Mouse (Mus musculus) large intestine, adult 2 months (tissue): ENCODE measurements at regions not wholly inside any gene's neighbourhood (a gene's known extent, or its start where the extent isn't known, plus 50 kb on each side); places are given as distances from the start of the nearest gene placed in this dataset.

Experiments used
- DNase-seq: peaks from one replicate; pipeline ENCODE4 v3.0.0-alpha.2; 2012; ENCODE audit warnings: low read depth, low spot score
- WGBS: fragments of 180-500 bp; shearing (Covaris S2); methylation state at CpG from one replicate; pipeline ENCODE4 v1.1.7; 2018; 5-methylcytosine and 5-hydroxymethylcytosine counted together

GRCm38 (mm10) chr13:84878178-84878849 is 310.9 kb upstream of the Ccnh start:
- 71% methylated on average over 1 of the region's 1 CpGs for WGBS
- no peak for DNase-seq

- 77% methylated on average over 6 of the region's 6 CpGs for WGBS
- no peak for DNase-seq
These were observed 283.7 kb upstream of the Ccnh start for GRCm38 (mm10) chr13:84905347-84905981.

- DNase-seq: no peak
- 61% methylated on average over 3 of the region's 3 CpGs for WGBS
These were observed 283.2 kb upstream of the Ccnh start for GRCm38 (mm10) chr13:84905994-84906393.

GRCm38 (mm10) chr13:84931271-84931670 is 257.9 kb upstream of the Ccnh start:
- 70% methylated on average over 1 of the region's 1 CpGs for WGBS
- no peak for DNase-seq

- WGBS: 70% methylated on average over 1 of the region's 1 CpGs
- no peak for DNase-seq
These were observed 253.6 kb upstream of the Ccnh start for GRCm38 (mm10) chr13:84935610-84936009.

- DNase-seq: no peak
- 85% methylated on average over 7 of the region's 7 CpGs for WGBS
These were observed 249.5 kb upstream of the Ccnh start for GRCm38 (mm10) chr13:84939695-84940094.

- DNase-seq: no peak
- 98% methylated on average over 1 of the region's 1 CpGs for WGBS
These were observed 248.3 kb upstream of the Ccnh start for GRCm38 (mm10) chr13:84940936-84941335.

GRCm38 (mm10) chr13:84950873-84951272 is 238.3 kb upstream of the Ccnh start:
- DNase-seq: peak; percentile 3
- WGBS: 55% methylated on average over 1 of the region's 1 CpGs

GRCm38 (mm10) chr13:84953161-84953560 is 236.0 kb upstream of the Ccnh start:
- WGBS: 80% methylated on average over 2 of the region's 2 CpGs
- no peak for DNase-seq

GRCm38 (mm10) chr13:84953760-84954159 is 235.4 kb upstream of the Ccnh start:
- no peak for DNase-seq
- WGBS: 16% methylated on average over 1 of the region's 1 CpGs

GRCm38 (mm10) chr13:84968943-84969342 is 220.3 kb upstream of the Ccnh start:
- no peak for DNase-seq
- WGBS: 54% methylated on average over 7 of the region's 7 CpGs
